Mouse (Mus musculus) lung, postnatal 25 days (tissue): Measurements from ENCODE around the gene Vac14.

Experiments
- DNase-seq: peaks from one replicate; pipeline ENCODE4 v3.0.0; 2022; ENCODE audit warnings: low spot score

Gene Vac14

DNA sequence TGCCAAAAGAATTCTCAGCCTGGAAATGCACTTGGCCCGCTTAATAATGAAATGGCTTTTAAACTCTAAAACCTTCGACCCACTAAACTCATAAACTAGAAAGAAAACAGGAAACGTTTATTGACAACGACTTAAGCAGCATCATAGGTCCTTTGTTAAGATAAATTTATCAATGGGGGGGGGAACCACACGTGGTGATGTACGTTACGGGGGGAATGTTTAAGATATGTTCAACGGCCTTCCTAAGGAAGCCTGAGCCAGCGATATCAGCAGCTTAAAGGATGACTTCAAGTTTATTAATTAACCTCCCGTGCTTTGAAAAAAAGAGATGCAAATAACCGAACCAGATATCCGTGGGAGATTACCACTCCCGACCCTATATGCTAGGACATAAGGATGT lies 131.9 kb downstream of the Vac14 start:
- no peak for DNase-seq

DNA sequence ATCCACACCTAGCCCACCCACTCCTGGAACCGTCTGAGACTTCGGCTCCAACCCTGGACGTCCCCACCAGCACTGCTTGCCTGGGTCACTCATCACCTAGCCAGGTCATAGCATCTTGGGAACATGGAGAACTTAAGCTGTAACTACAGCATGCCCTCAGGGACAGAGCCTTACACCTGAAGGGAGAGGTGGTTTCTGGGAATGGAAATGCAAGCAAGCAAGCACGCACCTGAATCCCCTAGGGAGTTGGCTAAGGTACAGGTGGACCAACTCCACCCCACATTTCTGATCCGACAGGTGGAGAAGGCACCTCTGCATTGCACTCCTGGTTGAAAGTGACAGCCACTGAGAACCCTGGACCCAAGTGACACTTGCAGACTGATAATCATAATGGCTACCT lies 133.1 kb downstream of the Vac14 start:
- no peak for DNase-seq

DNA sequence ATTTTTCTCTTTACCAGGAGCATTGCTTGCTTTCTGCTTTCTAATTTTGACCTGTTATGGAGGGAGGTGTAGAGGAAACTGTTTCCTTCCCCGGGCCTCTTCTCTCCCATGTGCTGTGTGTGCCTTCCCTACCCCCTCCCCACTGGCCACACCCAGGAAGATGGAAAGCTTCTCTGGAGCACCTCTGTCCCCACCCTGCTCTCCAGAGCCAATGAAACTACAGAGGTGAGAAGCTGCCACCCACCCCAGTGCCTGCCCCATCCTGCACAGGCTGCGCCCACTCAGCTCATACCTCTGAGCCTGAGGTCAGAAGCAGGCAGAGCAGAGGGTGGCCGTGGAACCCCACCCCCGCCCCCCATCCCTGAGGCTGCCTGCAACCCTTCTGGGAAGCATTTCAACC lies 136.3 kb downstream of the Vac14 start:
- DNase-seq, result no peak

DNA sequence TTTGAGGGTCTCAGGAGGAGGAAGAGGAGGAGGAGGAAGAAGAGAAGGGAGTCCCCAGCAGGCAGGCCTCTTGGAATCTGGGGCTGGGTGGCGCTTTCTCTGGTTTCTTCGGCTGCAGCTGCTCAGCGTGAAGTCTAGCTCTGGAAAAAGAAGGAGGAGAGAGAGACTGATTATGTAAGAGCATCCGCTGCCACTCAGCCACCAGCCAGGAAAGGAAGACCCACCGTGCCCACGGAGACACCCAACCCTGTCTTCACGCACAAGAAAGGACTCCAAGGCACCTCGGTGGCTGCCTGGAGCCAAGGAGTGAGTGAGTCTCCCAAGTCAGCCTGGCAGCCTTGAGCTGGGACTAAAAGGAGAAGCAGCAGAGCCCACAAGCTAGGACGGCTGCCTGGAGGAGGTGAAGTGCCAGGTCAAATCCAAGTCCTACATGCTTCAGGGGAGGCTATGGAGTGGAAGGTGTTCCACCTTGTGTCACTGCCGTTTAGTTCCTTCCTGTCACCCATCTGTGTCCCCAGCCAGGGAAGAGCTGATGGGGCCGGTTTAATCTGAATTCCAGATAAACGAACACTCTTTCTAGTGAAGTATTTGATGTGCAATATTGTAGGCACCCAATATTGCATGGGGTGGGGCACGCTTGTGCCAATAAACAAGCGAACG lies 137.3 kb downstream of the Vac14 start:
- no peak for DNase-seq

DNA sequence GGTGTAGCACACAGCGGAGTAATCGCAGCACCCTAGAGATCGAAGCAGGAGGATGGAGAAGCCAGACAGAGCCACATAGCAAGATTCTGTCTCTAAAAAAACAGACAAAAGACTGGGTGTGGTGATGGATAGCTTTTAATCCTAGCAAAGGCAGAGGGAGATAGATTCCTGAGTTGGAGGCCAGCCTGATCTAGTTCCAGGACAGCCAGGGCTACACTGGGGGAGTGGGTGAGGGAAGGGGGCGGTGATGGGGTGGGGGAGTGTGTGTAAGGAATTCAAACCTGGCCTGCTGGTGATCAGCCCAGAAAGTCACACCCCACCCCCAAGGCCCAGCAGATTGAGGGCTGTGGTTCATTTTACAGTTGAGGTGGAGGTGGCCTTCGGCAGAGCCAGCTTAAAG lies 137.8 kb downstream of the Vac14 start:
- no peak for DNase-seq

DNA sequence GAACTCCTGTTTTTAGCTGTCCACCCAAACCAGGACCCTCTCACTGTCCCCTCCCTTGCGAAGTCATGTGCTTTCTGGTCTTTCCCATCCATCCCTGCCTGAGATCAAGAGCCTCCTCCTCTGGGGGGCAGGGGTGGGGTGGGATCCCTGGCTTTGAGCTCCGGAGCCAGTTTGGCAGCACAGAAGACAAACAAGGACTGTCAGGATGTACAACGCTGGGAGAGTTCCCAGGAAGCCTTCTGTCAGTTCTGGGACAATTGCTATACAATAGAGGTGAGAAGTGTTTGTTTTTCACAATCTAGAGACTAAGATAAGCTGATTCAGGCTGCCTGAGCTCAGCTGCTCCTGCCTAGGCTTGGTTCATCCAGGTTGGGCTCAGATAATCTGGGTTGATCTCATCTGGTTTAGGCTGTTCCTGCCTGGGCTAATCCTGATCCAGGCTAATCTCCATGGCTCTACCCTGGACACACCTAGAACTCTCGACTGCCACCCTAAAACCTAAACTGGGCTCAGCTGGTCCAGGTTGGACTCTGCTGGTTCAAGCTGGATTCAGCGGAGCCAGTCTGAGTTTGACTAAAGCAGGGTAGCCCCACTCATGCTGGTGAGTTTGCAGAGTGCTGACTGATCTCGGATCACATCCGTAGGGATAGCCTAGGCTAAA lies 142.0 kb downstream of the Vac14 start:
- peak; percentile 37 for DNase-seq

DNA sequence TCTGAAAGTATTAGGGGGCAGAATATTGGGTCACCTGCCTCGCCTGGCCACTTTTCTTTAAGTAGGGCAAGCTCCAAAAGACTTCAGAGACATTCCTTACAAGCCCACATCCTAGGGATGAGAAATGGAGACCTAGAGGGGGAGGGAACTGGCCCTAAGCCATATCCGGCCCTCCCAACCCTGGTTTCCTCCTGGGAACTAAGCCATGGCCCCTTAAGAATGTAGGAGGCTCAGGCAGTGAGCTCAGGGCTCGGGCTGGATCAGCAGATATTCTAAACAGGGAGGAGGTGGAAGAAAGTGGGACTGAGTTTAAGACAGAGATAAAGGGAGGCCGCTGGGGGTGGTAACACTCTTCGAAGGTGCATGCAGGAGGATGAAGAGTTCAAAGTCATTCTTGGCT lies 142.8 kb downstream of the Vac14 start:
- DNase-seq, result peak; percentile 78

DNA sequence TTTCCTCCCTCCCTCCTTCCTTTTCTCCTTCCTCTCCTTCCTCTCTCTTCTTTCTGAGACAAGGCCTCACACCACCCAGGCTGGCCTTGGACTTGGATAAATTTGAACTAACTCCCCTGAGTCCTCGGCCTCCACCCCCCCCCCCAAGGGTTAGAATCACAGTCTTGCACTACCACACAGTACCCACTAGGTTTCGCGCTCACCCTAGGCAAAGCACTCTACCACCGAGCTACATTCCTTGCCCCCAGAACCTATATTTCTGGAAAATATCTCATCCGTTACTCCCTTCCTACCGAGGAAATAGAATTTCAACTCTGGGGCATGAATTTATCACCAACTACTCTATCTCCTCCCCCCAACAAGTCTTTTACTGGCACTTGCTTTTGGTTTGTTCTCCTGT lies 143.6 kb downstream of the Vac14 start:
- DNase-seq, result no peak

DNA sequence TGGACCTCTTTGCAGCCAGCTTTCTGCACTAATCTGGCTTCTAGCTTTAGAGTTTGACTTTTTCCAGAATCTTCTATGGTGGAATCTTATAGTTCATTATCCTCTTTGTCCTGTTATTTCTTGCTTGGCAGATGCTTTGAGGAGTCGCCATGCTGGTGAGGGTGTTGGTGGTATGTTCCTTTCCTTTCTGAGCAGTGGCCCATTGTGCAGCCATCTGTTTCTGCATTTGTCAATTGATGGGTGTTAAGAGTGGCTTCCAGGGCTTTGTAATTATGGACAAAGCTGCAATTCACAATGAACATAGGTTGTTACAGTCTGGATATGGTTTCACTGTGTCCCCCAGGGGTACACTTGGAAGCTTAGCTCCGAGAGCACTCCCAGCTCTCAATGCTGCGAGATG lies 146.3 kb downstream of the Vac14 start:
- no peak for DNase-seq

DNA sequence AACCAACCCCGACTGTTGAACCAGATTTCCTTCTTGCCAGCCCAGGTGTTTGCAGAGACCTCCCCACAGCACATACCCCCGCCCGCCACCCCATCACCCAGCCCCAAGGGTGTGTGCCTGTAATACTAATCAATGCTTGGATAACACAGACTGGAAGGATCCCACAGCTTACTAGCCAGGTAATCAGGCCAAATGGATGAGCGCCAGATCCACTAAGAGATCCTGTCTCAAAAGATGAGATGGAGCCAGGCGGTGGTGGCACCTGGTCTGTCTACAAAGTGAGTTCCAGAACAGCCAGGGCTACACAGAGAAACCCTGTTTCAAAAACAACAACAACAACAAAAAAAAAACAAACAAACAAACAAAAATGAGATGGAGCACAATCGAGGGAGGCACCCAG lies 148.9 kb downstream of the Vac14 start:
- no peak for DNase-seq
